Mouse (Mus musculus): ENCODE data around the gene Pcp4l1.

- TF ChIP-seq CTCF (IDR thresholded peaks at IDR 0.05; ENCODE audit: extremely low read depth, insufficient read length, insufficient replicate concordance, low read depth, low read length) (no peak), POLR2A (IDR thresholded peaks at IDR 0.05; ENCODE audit: low read depth, low read length) (no peak)
Observed at GRCm38 (mm10) chr1:171164258-171164657, 31.8 kb downstream of the Pcp4l1 start.

Measured in small intestine, adult 2 months (tissue).